Mouse (Mus musculus) hindbrain, embryonic 12.5 days (tissue): ENCODE data around the gene Sh2b2. TPM values are rescaled to one million over a fixed set of nuclear protein-coding genes. Genes with fewer than 3 reads are reported as not detected.
"Not testable (repeated sequence)": the region's sequence is repeated elsewhere in the genome, so short reads cannot be mapped to it uniquely, and the experiment has no call there.

Source experiments
- ATAC-seq: fragments of 200-750 bp; cut with Nextera tagmentation; 2 replicates; pipeline ENCODE4 v1.8.0; 2017; ENCODE audit warnings: moderate TSS enrichment; ENCODE audit not compliant: low FRiP score
- H3K27ac ChIP-seq: fragments of 300-500 bp; sonication (generic); 2 replicates; pipeline ENCODE4 v1.5.1; 2016; ENCODE audit warnings: mild to moderate bottlenecking
- H3K27me3 ChIP-seq: fragments of 300-500 bp; sonication (generic); 2 replicates; pipeline ENCODE4 v1.6.1; 2016; ENCODE audit warnings: mild to moderate bottlenecking
- H3K36me3 ChIP-seq: fragments of 300-500 bp; sonication (generic); 2 replicates; pipeline ENCODE4 v1.6.1; 2016; ENCODE audit warnings: mild to moderate bottlenecking
- H3K4me1 ChIP-seq: fragments of 300-500 bp; sonication (generic); 2 replicates; pipeline ENCODE4 v1.6.1; 2016
- H3K4me2 ChIP-seq: fragments of 300-500 bp; sonication (generic); replicated peaks from 2 replicates; pipeline ENCODE4 v1.6.1; 2016; ENCODE audit warnings: mild to moderate bottlenecking
- H3K4me3 ChIP-seq: fragments of 300-500 bp; sonication (generic); 2 replicates; pipeline ENCODE4 v1.5.1; 2016; ENCODE audit warnings: mild to moderate bottlenecking
- H3K9ac ChIP-seq: fragments of 300-500 bp; sonication (generic); 2 replicates; pipeline ENCODE4 v1.6.1; 2016; ENCODE audit warnings: mild to moderate bottlenecking, moderate library complexity
- H3K9me3 ChIP-seq: fragments of 300-500 bp; sonication (generic); replicated peaks from 2 replicates; pipeline ENCODE4 v1.6.1; 2016; ENCODE audit warnings: mild to moderate bottlenecking
- WGBS: fragments of 180-500 bp; shearing (Covaris S2); methylation state at CpG from one replicate; pipeline ENCODE4 v1.1.7; 2016; 5-methylcytosine and 5-hydroxymethylcytosine counted together
- polyA plus RNA-seq: library from polyadenylated mRNA; unstranded; fragments of >200 nt; fragmentation: Nextera tagmentation; extraction: Ambion mirVana; gene quantifications from 2 replicates; pipeline ENCODE4 v1.2.1, GENCODE M21; 2016

Sh2b2 gene
- polyA plus RNA-seq, 1 experiment from 2014 or later = 20.3 TPM

- Histone ChIP-seq H3K9ac (no peak overlapping the region), H3K4me3 (no peak overlapping the region), H3K9me3 (no peaks in the 10 kb centered on the region), H3K27me3 (peaks cover 7% of the 10 kb centered on the region), H3K36me3 (peaks cover 44% of the 10 kb centered on the region), H3K4me2 (no peak overlapping the region), H3K4me1 (peaks cover 23% of the 10 kb centered on the region), H3K27ac (0 out of 2 replicates have a peak overlapping the region, but pooled peaks have one; percentile 35)
- WGBS = 45% methylated on average over 4 of the region's 4 CpGs
- ATAC-seq = no peak
These were observed 15.9 kb downstream of the Sh2b2 start for GRCm38 (mm10) chr5:136230348-136231035.

GRCm38 (mm10) chr5:136226246-136226876, 20.0 kb downstream of the Sh2b2 start:
- Histone ChIP-seq H3K4me3 (no peak overlapping the region), H3K27ac (no peak overlapping the region), H3K4me1 (peaks cover 11% of the 10 kb centered on the region), H3K36me3 (peaks cover 66% of the 10 kb centered on the region), H3K9ac (no peak overlapping the region), H3K4me2 (no peak overlapping the region), H3K9me3 (no peaks in the 10 kb centered on the region), H3K27me3 (peaks cover 4% of the 10 kb centered on the region; the same call in 1 of the 2 replicates)
- WGBS = 89% methylated on average over 7 of the region's 7 CpGs
- ATAC-seq = no peak

GRCm38 (mm10) chr5:136218585-136218984, 27.8 kb downstream of the Sh2b2 start:
- WGBS = 72% methylated on average over 12 of the region's 12 CpGs
- Histone ChIP-seq H3K27me3 (no peaks in the 10 kb centered on the region), H3K4me3 (no peak overlapping the region), H3K9ac (no peak overlapping the region), H3K36me3 (peaks cover 45% of the 10 kb centered on the region), H3K27ac (no peak overlapping the region), H3K9me3 (peaks cover 9% of the 10 kb centered on the region; the same call in 1 of the 2 replicates), H3K4me2 (no peak overlapping the region), H3K4me1 (no peaks in the 10 kb centered on the region)
- no peak for ATAC-seq

- no peak for ATAC-seq
- H3K9me3 ChIP-seq = peaks cover 9% of the 10 kb centered on the region; the same call in 1 of the 2 replicates
- H3K4me2 ChIP-seq = no peak overlapping the region
- peaks cover 40% of the 10 kb centered on the region for H3K36me3 ChIP-seq
- H3K4me1 ChIP-seq = no peaks in the 10 kb centered on the region
- WGBS = 77% methylated on average over 4 of the region's 4 CpGs
- H3K9ac ChIP-seq = no peak overlapping the region
- no peaks in the 10 kb centered on the region for H3K27me3 ChIP-seq
- no peak overlapping the region for H3K4me3 ChIP-seq
- H3K27ac ChIP-seq = no peak overlapping the region
These were observed 28.4 kb downstream of the Sh2b2 start for GRCm38 (mm10) chr5:136217932-136218381.

GRCm38 (mm10) chr5:136217004-136217665, 29.2 kb downstream of the Sh2b2 start:
- Histone ChIP-seq H3K4me3 (no peak overlapping the region), H3K4me1 (no peaks in the 10 kb centered on the region), H3K4me2 (no peak overlapping the region), H3K9me3 (peaks cover 9% of the 10 kb centered on the region; the same call in 1 of the 2 replicates), H3K9ac (no peak overlapping the region), H3K27ac (no peak overlapping the region), H3K27me3 (no peaks in the 10 kb centered on the region), H3K36me3 (peaks cover 40% of the 10 kb centered on the region)
- ATAC-seq = no peak
- WGBS = 88% methylated on average over 18 of the region's 18 CpGs

GRCm38 (mm10) chr5:136215958-136216357, 30.4 kb downstream of the Sh2b2 start:
- 80% methylated on average over 5 of the region's 5 CpGs for WGBS
- no peak for ATAC-seq

GRCm38 (mm10) chr5:136215211-136215610, 31.1 kb downstream of the Sh2b2 start:
- H3K4me3 ChIP-seq = no peak overlapping the region
- H3K27me3 ChIP-seq = no peaks in the 10 kb centered on the region
- no peak for ATAC-seq
- 84% methylated on average over 3 of the region's 3 CpGs for WGBS
- H3K9me3 ChIP-seq = peaks cover 9% of the 10 kb centered on the region; the same call in 1 of the 2 replicates
- H3K9ac ChIP-seq = no peak overlapping the region
- no peak overlapping the region for H3K27ac ChIP-seq
- no peaks in the 10 kb centered on the region for H3K4me1 ChIP-seq
- H3K4me2 ChIP-seq = no peak overlapping the region
- peaks cover 24% of the 10 kb centered on the region for H3K36me3 ChIP-seq

More at GRCm38 (mm10) chr5:136215958-136216357, 30.4 kb downstream of the Sh2b2 start:
- H3K27me3 ChIP-seq = no peaks in the 10 kb centered on the region
- no peak overlapping the region for H3K4me3 ChIP-seq
- no peak overlapping the region for H3K27ac ChIP-seq
- no peak overlapping the region for H3K9ac ChIP-seq
- H3K4me1 ChIP-seq = no peaks in the 10 kb centered on the region
- peaks cover 9% of the 10 kb centered on the region; the same call in 1 of the 2 replicates for H3K9me3 ChIP-seq
- H3K4me2 ChIP-seq = no peak overlapping the region
- H3K36me3 ChIP-seq = peaks cover 31% of the 10 kb centered on the region

- no peak overlapping the region for H3K9ac ChIP-seq
- H3K4me1 ChIP-seq = no peaks in the 10 kb centered on the region
- peaks cover 9% of the 10 kb centered on the region; the same call in 1 of the 2 replicates for H3K9me3 ChIP-seq
- no peak overlapping the region for H3K4me2 ChIP-seq
- H3K27me3 ChIP-seq = no peaks in the 10 kb centered on the region
- H3K27ac ChIP-seq = no peak overlapping the region
- H3K4me3 ChIP-seq = no peak overlapping the region
- 86% methylated on average over 5 of the region's 5 CpGs for WGBS
- H3K36me3 ChIP-seq = peaks cover 9% of the 10 kb centered on the region
- ATAC-seq = no peak
These were observed 32.6 kb downstream of the Sh2b2 start for GRCm38 (mm10) chr5:136213716-136214115.

- Histone ChIP-seq H3K4me3 (no peak overlapping the region), H3K36me3 (no peaks in the 10 kb centered on the region), H3K4me2 (no peak overlapping the region), H3K9me3 (peaks cover 9% of the 10 kb centered on the region; the same call in 1 of the 2 replicates), H3K27ac (no peak overlapping the region), H3K27me3 (no peaks in the 10 kb centered on the region), H3K9ac (no peak overlapping the region), H3K4me1 (no peaks in the 10 kb centered on the region)
- no peak for ATAC-seq
- 90% methylated on average over 11 of the region's 11 CpGs for WGBS
These were observed 33.6 kb downstream of the Sh2b2 start for GRCm38 (mm10) chr5:136212716-136213115.

- H3K4me1 ChIP-seq, H3K27ac ChIP-seq, H3K27me3 ChIP-seq, H3K36me3 ChIP-seq, ATAC-seq, H3K9ac ChIP-seq, H3K9me3 ChIP-seq, H3K4me2 ChIP-seq, H3K4me3 ChIP-seq: not testable (repeated sequence)
- WGBS = 95% methylated on average over 14 of the region's 14 CpGs
These were observed 34.8 kb downstream of the Sh2b2 start for GRCm38 (mm10) chr5:136211341-136212102.

GRCm38 (mm10) chr5:136210549-136210948, 35.8 kb downstream of the Sh2b2 start:
- Histone ChIP-seq H3K27ac (no peak overlapping the region), H3K4me2 (no peak overlapping the region), H3K4me3 (no peak overlapping the region), H3K4me1 (no peaks in the 10 kb centered on the region), H3K27me3 (no peaks in the 10 kb centered on the region), H3K9me3 (peaks cover 5% of the 10 kb centered on the region; the same call in 1 of the 2 replicates), H3K9ac (no peak overlapping the region), H3K36me3 (no peaks in the 10 kb centered on the region)
- no peak for ATAC-seq
- 71% methylated on average over 5 of the region's 5 CpGs for WGBS
